In genomic region chr7:133600558-133600957, GRCm38 (mm10) we compare ENCODE assay signal across 26 mouse cellular contexts. TPM values are rescaled to one million over a fixed set of nuclear protein-coding genes. Genes with fewer than 3 reads are reported as not detected.
"Had no signal": no experiment of that assay in that cellular context is flagged by ENCODE, and none has a peak within 500 bp of the region (broad histone marks: within the 10 kb centered on the region; RNA-seq: fewer than 3 reads in every experiment).

No protein-coding gene starts in this region.

- H3K4me2 ChIP-seq: neural tube, embryonic 12.5 days; neural tube, embryonic 13.5 days; neural tube, embryonic 15.5 days; stomach, embryonic 15.5 days had no signal

- DNase-seq: retina, postnatal 1 day; right cerebral cortex, adult 18-20 months; right cerebral cortex, postnatal 14 days; right cerebral cortex, postnatal 25 days; right cerebral cortex, postnatal 4 days; spleen, adult 18-20 months; thymus, adult 18-20 months; thymus, adult 2 months; thymus, postnatal 14 days; thymus, postnatal 25 days; thymus, postnatal 36 days; thymus, postnatal 4 days had no signal

- H3K27ac ChIP-seq: neural tube, embryonic 12.5 days; neural tube, embryonic 13.5 days; neural tube, embryonic 15.5 days; stomach, embryonic 15.5 days; stomach, postnatal 0 days had no signal

- H3K36me3 ChIP-seq: neural tube, embryonic 12.5 days; neural tube, embryonic 13.5 days; neural tube, embryonic 15.5 days; stomach, embryonic 15.5 days had no signal

- H3K4me3 ChIP-seq: neural tube, embryonic 12.5 days; neural tube, embryonic 13.5 days; neural tube, embryonic 15.5 days; stomach, embryonic 15.5 days had no signal

- H3K9ac ChIP-seq: neural tube, embryonic 12.5 days; neural tube, embryonic 13.5 days; neural tube, embryonic 15.5 days; stomach, embryonic 15.5 days had no signal

- H3K4me1 ChIP-seq: neural tube, embryonic 12.5 days; neural tube, embryonic 13.5 days; neural tube, embryonic 15.5 days; stomach, embryonic 15.5 days had no signal

- H3K9me3 ChIP-seq: neural tube, embryonic 12.5 days; neural tube, embryonic 13.5 days; neural tube, embryonic 15.5 days; stomach, embryonic 15.5 days had no signal

- H3K27me3 ChIP-seq: neural tube, embryonic 12.5 days; neural tube, embryonic 13.5 days; neural tube, embryonic 15.5 days; stomach, embryonic 15.5 days had no signal

RNA-seq across cellular contexts. Expression of gene Tex36, which starts 1.4 kb away (rescaled TPM):
- total RNA-seq: neutrophil, adult 5-6 weeks had no signal
- polyA plus RNA-seq: neural tube, embryonic 11.5 days; neural tube, embryonic 12.5 days; neural tube, embryonic 13.5 days; neural tube, embryonic 14.5 days; neural tube, embryonic 15.5 days; small intestine, adult 2 months; spleen, adult 2 months; stomach, embryonic 14.5 days; stomach, embryonic 15.5 days; stomach, embryonic 16.5 days; stomach, postnatal 0 days; thymus, adult 2 months; thymus, postnatal 0 days; urinary bladder, adult 2 months had no signal
